Mouse (Mus musculus) kidney, postnatal 25 days (tissue): Measurements from ENCODE around the gene Ccdc127.

Experiments
- DNase-seq, 2 experiments: peaks; one replicate each; pipeline ENCODE4 v3.0.0; 2021; ENCODE audit warnings: mixed read lengths in 2 of 2

The Ccdc127 gene

DNA sequence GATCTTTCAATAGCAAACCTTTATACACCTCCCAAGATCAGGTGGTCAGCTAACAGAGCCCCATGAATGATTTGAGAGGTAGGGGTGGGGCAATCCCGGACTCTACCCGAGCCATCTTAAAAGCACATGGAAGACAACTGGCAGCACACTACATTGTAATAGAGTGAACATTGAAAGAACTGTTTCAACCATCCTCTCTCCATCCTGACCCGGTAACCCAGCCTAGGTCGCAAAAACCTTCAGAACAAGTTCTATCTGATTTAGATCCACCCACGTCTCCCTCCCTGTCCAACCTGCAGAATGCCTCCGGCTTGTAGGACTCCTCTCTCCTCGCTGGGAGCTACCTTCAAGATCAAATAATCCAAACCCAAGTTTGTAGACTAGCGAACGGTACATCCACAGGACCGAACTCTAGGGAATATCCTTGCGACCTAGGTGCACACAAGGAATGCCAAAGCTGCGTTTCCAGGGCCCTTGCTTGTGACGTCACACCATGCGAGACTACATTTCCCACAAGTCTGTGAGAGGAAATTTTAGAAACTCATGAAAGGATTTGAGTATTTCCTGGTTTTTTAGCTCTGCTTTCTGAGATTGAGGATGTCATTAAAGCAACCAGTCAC lies 40.4 kb downstream of the Ccdc127 start, which contains the start of gene Zfp72:
TSS of gene Zfp72 (minus strand) at position 466 of the 620 bp plus-strand sequence.
- DNase-seq: peak; percentile 84 to 87

DNA sequence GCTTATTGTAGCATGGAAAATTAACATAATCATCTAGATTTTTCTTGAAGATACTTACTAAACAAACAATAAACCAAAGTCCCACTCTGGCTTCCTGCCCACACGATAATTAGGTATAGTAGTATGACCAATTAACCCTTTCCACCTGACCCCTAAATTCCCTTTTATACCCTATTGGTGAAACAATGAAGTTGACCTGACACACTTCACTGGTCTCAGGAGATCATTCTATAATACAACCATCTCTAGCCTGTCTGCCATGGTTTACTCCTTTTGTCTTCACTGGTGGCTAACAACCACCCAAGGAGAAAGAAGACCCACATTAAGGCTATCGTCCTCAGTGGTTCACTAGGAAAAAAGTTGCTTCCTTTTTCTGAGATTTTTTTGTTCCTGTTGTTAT lies 41.0 kb downstream of the Ccdc127 start:
- DNase-seq: no peak

DNA sequence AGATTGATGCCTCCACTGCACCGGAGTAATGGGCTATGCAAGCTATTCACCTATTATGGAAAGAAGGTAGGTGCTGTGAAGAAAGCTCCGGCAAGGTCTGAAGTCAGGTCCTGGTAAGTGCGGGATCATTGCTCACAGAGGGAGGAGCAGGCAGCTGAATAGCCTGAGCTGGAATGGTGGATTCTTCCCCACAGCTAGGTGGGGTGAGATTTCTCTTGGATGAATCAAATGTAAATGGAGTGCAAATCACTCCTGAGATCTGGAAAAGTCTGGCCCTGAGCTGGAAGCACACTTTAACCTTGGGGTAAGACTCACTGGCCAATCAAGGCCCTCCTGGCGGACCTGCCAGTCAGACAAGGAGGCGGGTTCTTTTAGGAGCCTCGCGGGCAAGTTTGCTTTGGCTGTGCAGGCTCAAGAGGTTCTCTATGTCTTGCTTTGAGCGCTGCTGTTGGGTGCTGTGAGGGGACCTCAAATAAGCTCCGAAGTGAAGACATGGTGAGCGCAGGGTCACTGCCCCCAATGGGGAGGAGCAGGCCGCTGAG lies 49.3 kb downstream of the Ccdc127 start, which contains the start of gene Ftl1-ps1:
TSS of gene Ftl1-ps1 (plus strand) at position 397 of the 542 bp plus-strand sequence.
- peak; percentile 9 to 55 for DNase-seq
